Mouse (Mus musculus) intestine, postnatal 0 days (tissue): Measurements from ENCODE around the gene Alg11. TPM values are rescaled to one million over a fixed set of nuclear protein-coding genes. Genes with fewer than 3 reads are reported as not detected.

Source experiments
- ATAC-seq: fragments of 200-750 bp; cut with Nextera tagmentation; 2 replicates; pipeline ENCODE4 v1.8.0; 2017; ENCODE audit warnings: mild to moderate bottlenecking, moderate TSS enrichment, moderate library complexity
- H3K27ac ChIP-seq: fragments of 300-500 bp; sonication (generic); 2 replicates; pipeline ENCODE4 v1.5.1; 2014; ENCODE audit warnings: mild to moderate bottlenecking, low read depth, low read length, moderate library complexity
- H3K27me3 ChIP-seq: fragments of 300-500 bp; sonication (generic); replicated peaks from 2 replicates; pipeline ENCODE4 v1.6.1; 2014; ENCODE audit warnings: low read length, mixed read lengths; ENCODE audit not compliant: control insufficient read depth, insufficient read depth
- H3K36me3 ChIP-seq: fragments of 300-500 bp; sonication (generic); 2 replicates; pipeline ENCODE4 v1.6.1; 2014; ENCODE audit warnings: mild to moderate bottlenecking, moderate library complexity; ENCODE audit not compliant: control insufficient read depth, insufficient read depth
- H3K4me1 ChIP-seq: fragments of 300-500 bp; sonication (generic); replicated peaks from 2 replicates; pipeline ENCODE4 v1.6.1; 2014; ENCODE audit warnings: antibody characterized with exemption, low read length, mixed read lengths; ENCODE audit not compliant: control insufficient read depth, insufficient read depth
- H3K4me2 ChIP-seq: fragments of 300-500 bp; sonication (generic); replicated peaks from 2 replicates; pipeline ENCODE4 v1.6.1; 2014; ENCODE audit warnings: low read depth, mild to moderate bottlenecking, moderate library complexity
- H3K4me3 ChIP-seq: fragments of 300-500 bp; sonication (generic); 2 replicates; pipeline ENCODE4 v1.5.1; 2014; ENCODE audit warnings: low read depth, low read length
- H3K9ac ChIP-seq: fragments of 300-500 bp; sonication (generic); 2 replicates; pipeline ENCODE4 v1.6.1; 2014; ENCODE audit warnings: mild to moderate bottlenecking, low read depth, low read length
- H3K9me3 ChIP-seq: fragments of 300-500 bp; sonication (generic); 2 replicates; pipeline ENCODE4 v1.6.1; 2016; ENCODE audit warnings: mixed run types; ENCODE audit not compliant: control insufficient read depth
- CTCF ChIP-seq: sonication (generic); IDR thresholded peaks from 2 replicates; pipeline ENCODE4 v1.5.1; 2016; ENCODE audit warnings: low read depth, mild to moderate bottlenecking, control low read depth, antibody characterized with exemption, moderate library complexity
- WGBS: fragments of 180-500 bp; shearing (Covaris S2); extraction: QIAGEN DNeasy Blood & Tissue Kit; methylation state at CpG from one replicate; pipeline ENCODE4 v1.1.7; 2014; 5-methylcytosine and 5-hydroxymethylcytosine counted together
- polyA plus RNA-seq: library from polyadenylated mRNA; unstranded; fragments of >200 nt; fragmentation: Nextera tagmentation; extraction: Ambion mirVana; gene quantifications from 2 replicates; pipeline ENCODE4 v1.2.1, GENCODE M21; 2015

Alg11 gene
- polyA plus RNA-seq, 1 experiment from 2014 or later: 12.1 TPM

GRCm38 (mm10) chr8:22058368-22058767 is 2.2 kb upstream of the Alg11 start:
- Histone ChIP-seq H3K4me1 (peaks cover 3% of the 10 kb centered on the region; the same call in 1 of the 2 replicates), H3K4me2 (no peak overlapping the region), H3K27me3 (no peaks in the 10 kb centered on the region), H3K9me3 (no peaks in the 10 kb centered on the region), H3K4me3 (no peak overlapping the region), H3K9ac (no peak overlapping the region), H3K27ac (no peak overlapping the region), H3K36me3 (peaks cover 4% of the 10 kb centered on the region; the same call in 1 of the 2 replicates)
- ATAC-seq: no peak
- 49% methylated on average over 9 of the region's 9 CpGs for WGBS
- TF ChIP-seq CTCF: no peak

DNA sequence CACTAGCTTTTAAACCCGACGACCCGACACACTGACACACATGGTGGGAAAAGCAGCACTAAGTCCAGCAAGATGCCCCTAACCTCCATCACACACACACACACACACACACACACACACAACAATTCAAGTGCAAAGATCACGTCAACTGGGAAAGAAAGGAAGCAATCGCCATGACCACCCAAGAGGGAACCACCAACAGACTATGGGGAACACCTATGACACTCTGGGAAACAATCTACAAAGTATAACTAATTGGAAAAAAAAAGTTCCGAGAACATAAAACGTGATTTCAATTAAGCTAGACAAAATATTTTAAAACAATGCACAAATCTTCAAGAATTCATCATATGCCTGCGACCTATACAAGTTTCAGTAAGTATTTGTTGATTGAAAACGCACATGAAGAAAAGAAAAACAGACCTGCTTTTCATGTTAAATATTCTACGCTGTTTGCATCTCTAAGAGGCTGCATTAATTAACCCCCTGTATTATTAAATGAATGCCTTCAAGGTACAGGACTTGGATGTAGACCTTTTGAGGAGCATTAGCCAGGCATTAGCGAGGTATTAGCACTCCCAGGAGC is 1.3 kb upstream of the Alg11 start:
- Histone ChIP-seq H3K27me3 (no peaks in the 10 kb centered on the region), H3K36me3 (peaks cover 12% of the 10 kb centered on the region), H3K9ac (peak overlapping the region; percentile 61; the same call in 1 of the 2 replicates), H3K4me2 (peak overlapping the region; percentile 97), H3K27ac (no peak overlapping the region; the same call in 1 of the 2 replicates), H3K4me3 (peak overlapping the region; percentile 81), H3K4me1 (peaks cover 3% of the 10 kb centered on the region; the same call in 1 of the 2 replicates), H3K9me3 (no peaks in the 10 kb centered on the region)
- ATAC-seq: no peak
- TF ChIP-seq CTCF: no peak
- 58% methylated on average over 11 of the region's 11 CpGs for WGBS

DNA sequence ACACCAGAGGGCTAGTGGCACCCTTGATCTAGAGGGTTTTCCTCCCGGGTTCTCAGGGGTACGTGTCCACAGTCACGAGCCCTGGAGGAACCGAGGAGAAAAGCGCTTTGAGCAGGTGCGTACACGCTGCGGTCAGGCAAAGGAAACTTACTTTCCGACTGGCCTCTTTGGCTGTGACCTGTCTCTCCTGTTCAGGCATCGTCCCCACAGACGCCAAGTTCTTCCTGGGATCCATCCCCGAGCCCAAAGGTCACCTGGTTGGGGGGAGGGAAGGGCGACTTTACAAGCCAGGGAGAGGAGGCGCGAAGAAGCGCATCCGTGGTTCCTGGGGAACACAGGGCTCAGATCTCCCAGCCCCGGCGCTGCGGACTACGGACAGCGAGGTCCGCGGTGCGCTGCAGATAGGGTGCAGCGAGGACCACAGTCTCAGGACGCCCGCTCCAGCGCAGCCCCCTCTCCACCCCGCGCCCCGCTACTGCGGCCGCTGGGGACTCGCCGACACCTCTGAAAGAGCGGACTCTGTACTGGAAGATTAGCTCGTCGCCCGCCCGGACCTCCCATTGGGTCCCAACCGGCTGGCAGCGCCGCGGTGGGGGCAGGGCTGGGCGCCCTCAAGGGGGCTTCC is 588 bp upstream of the Alg11 start, which contains the start of gene Atp7b:
Atp7b (minus strand) TSS at position 485 of the 625 bp plus-strand sequence.
- Histone ChIP-seq H3K4me2 (peak within 1 kb of the TSS; percentile 97), H3K9ac (peak within 1 kb of the TSS; percentile 62), H3K4me1 (peaks cover 3% of the 10 kb centered on the region; the same call in 1 of the 2 replicates), H3K36me3 (peaks cover 18% of the 10 kb centered on the region), H3K4me3 (peak within 1 kb of the TSS; percentile 81), H3K9me3 (no peaks in the 10 kb centered on the region), H3K27me3 (no peaks in the 10 kb centered on the region), H3K27ac (peak within 1 kb of the TSS; percentile 65)
- TF ChIP-seq CTCF: no peak
- WGBS: under 1% methylated on average over 46 of the region's 46 CpGs
- ATAC-seq: peak; percentile 79

GRCm38 (mm10) chr8:22061126-22061525 is 605 bp downstream of the Alg11 start:
- Histone ChIP-seq H3K4me2 (peak overlapping the region; percentile 97), H3K4me3 (peak overlapping the region; percentile 81), H3K4me1 (peaks cover 3% of the 10 kb centered on the region; the same call in 1 of the 2 replicates), H3K27ac (no peak overlapping the region), H3K36me3 (peaks cover 30% of the 10 kb centered on the region), H3K9ac (peak overlapping the region; percentile 62; the same call in 1 of the 2 replicates), H3K9me3 (no peaks in the 10 kb centered on the region; the same call in 1 of the 2 replicates), H3K27me3 (no peaks in the 10 kb centered on the region)
- no peak for TF ChIP-seq CTCF
- ATAC-seq: no peak
- WGBS: 3% methylated on average over 3 of the region's 3 CpGs

- 83% methylated on average over 9 of the region's 9 CpGs for WGBS
Measured at GRCm38 (mm10) chr8:22079313-22080007, 18.9 kb downstream of the Alg11 start.

GRCm38 (mm10) chr8:22089226-22089625 is 28.7 kb downstream of the Alg11 start:
- Histone ChIP-seq H3K9me3 (no peaks in the 10 kb centered on the region), H3K27ac (no peak overlapping the region), H3K4me2 (no peak overlapping the region), H3K9ac (no peak overlapping the region), H3K36me3 (no peaks in the 10 kb centered on the region), H3K27me3 (no peaks in the 10 kb centered on the region), H3K4me3 (no peak overlapping the region), H3K4me1 (no peaks in the 10 kb centered on the region)
- no peak for TF ChIP-seq CTCF
- WGBS: 91% methylated on average over 4 of the region's 4 CpGs
- no peak for ATAC-seq

More at GRCm38 (mm10) chr8:22079313-22080007, 18.9 kb downstream of the Alg11 start:
- ATAC-seq: no peak
- H3K36me3 ChIP-seq: no peaks in the 10 kb centered on the region
- no peaks in the 10 kb centered on the region for H3K9me3 ChIP-seq
- no peak overlapping the region for H3K9ac ChIP-seq
- H3K4me1 ChIP-seq: no peaks in the 10 kb centered on the region
- H3K4me2 ChIP-seq: no peak overlapping the region
- H3K27me3 ChIP-seq: no peaks in the 10 kb centered on the region
- no peak for TF ChIP-seq CTCF
- H3K4me3 ChIP-seq: no peak overlapping the region
- no peak overlapping the region for H3K27ac ChIP-seq
